Mouse (Mus musculus) brown adipose tissue, adult 24 weeks (tissue): ENCODE results near the gene Cds2. TPM values are rescaled to one million over a fixed set of nuclear protein-coding genes. Genes with fewer than 3 reads are reported as not detected.
"Not testable (repeated sequence)": the region's sequence is repeated elsewhere in the genome, so short reads cannot be mapped to it uniquely, and the experiment has no call there.

Source experiments
- H3K27ac ChIP-seq: fragments of 200-500 bp; replicated peaks from 2 replicates; pipeline ENCODE4 v1.5.1; 2012; ENCODE audit warnings: low read depth, mild to moderate bottlenecking, low read length
- H3K4me1 ChIP-seq: fragments of 200-500 bp; 2 replicates; pipeline ENCODE4 v1.6.1; 2012; ENCODE audit warnings: low read length, mixed read lengths; ENCODE audit not compliant: control insufficient read depth, insufficient read depth, insufficient read length
- H3K4me3 ChIP-seq: fragments of 200-500 bp; 2 replicates; pipeline ENCODE4 v1.5.1; 2012; ENCODE audit warnings: low read depth, mild to moderate bottlenecking, low read length, moderate library complexity; ENCODE audit not compliant: insufficient read depth
- polyA plus RNA-seq: library from polyadenylated mRNA; stranded (reverse); fragments of >200 nt; gene quantifications from 2 replicates; pipeline ENCODE4 v1.2.4, GENCODE M21; 2012; ENCODE audit not compliant: missing spikeins, insufficient read depth, insufficient read length

The Cds2 gene
- polyA plus RNA-seq, 1 experiment: 27.4 TPM

- Histone ChIP-seq H3K4me1 (peaks cover 38% of the 10 kb centered on the region), H3K27ac (0 out of 2 replicates have a peak overlapping the region, but pooled peaks have one; percentile 19)
Observed at GRCm38 (mm10) chr2:132279978-132280377, 17.0 kb downstream of the Cds2 start.

DNA sequence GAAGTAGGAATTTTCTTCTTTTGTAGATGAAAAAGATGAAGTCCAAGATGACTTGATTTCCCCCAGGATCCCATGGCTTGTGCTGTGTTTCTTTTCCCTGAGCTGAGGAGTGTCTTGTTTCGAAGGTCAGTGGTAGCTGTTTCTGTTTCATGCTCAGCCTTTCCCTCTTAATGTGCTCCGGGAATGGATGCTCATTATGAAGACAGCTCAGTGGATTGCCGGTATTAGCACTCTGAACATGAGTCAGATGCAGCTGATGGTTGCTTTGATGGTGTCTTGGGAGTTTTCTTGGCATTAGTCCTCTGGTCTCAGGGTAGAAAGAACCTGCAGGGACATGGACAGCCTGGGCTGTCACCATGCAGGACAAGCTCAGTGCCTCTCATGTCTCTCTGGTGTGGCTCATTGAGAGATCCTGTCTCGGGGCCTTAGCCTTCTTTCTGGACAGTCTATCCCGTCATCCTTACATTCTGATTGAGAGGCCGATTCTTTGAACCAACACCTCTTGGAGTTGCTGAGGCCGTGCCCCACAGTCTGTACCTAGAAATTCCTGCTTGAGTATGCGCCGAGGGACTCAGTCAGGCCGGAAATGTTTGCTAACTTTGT, 17.7 kb downstream of the Cds2 start:
- H3K4me3 ChIP-seq: no peak overlapping the region
- H3K27ac ChIP-seq: peak overlapping the region; percentile 30; the same call in 1 of the 2 replicates
- H3K4me1 ChIP-seq: peaks cover 43% of the 10 kb centered on the region

More at GRCm38 (mm10) chr2:132279978-132280377, 17.0 kb downstream of the Cds2 start:
- H3K4me3 ChIP-seq: no peak overlapping the region

DNA sequence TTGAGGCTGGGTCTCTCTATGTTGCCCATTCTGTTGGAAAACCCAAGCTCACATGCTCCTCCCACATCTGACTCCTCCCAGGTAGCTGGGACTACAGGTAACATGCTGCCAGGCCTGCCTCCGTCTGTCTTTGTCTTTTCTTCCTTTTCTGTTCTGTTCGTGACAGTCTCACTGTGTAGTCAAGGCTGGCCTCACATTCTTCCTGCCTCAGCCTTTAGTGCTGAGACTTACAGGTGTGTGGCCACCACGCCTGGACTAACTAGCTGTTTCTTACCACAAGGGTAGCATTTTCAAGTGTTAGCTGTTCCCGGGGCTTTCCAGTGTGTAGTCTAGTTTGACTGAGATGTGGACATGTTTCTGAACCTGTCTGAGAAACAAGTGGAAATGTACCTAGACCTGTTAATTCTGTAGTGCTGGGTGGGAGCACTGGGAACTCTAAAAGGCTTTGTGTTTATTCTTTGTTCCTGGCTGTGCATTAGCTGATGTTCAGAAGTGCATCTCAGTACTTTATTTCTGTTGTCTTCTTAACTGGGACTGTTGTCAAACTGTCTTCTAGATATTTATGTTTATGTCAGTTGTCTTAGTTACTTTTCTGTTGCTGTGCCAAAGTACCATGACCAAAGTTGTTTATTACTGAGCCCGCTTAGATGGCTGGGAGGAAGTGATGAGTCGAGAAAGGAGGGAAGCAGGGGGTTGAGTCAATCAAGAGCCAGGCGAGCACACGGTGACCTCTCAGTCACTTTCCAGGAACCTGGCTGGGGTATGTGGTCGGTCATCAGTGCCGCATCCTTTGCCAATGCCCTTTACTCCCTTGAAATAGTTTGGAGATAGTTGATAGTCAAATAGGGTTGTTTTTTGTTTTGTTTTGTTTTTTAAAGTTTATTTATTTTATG, 18.9 kb downstream of the Cds2 start:
- Histone ChIP-seq H3K4me3 (no peak overlapping the region), H3K4me1 (peaks cover 44% of the 10 kb centered on the region), H3K27ac (peak overlapping the region; percentile 60)

GRCm38 (mm10) chr2:132282453-132283174, 19.7 kb downstream of the Cds2 start:
- Histone ChIP-seq H3K4me1 (peaks cover 44% of the 10 kb centered on the region), H3K4me3 (no peak overlapping the region), H3K27ac (peak overlapping the region; percentile 97)

DNA sequence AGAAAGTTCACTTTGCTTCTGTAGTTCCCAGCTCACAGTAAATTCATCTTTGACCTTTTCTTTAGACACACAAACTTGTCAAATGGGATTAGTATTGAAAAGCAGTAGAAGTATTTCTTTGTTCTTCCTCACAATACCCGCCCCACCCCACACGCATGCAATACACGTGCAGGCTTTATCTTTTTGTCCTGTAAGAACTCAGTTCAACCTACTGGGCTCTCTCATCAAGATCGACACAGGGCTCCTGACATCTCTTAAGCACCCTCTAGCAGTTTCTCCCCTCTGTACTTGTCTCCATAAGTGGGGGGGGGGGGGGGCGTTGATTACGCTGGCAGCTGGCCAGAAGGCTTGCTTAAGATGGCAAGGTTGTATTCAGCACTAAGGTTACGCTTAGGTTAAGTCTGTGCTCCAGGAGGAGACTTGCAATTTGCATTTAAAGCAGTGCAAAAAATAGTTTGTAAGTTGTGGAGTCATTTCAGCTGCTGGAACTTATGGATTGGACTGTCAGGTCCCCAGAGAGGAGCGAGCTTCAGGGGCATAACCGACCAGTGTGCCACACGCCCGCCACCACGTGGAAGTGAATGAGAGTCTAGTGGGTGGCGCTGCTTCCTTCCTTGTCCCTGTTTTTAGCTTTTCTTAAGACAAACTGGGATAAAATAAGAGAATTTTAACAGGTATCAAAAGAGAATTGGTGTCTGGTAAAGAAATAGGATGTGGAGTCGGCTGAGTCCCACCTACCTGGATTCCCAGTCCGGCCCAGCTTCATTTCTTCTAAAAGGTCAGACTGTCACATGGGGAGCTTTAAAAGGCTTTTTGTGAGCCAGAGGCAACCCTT, 20.5 kb downstream of the Cds2 start:
- Histone ChIP-seq H3K27ac (peak overlapping the region; percentile 97), H3K4me3 (no peak overlapping the region; the same call in 1 of the 2 replicates), H3K4me1 (peaks cover 41% of the 10 kb centered on the region)

- H3K4me1 ChIP-seq: peaks cover 38% of the 10 kb centered on the region
- H3K27ac ChIP-seq: peak overlapping the region; percentile 97
- peak overlapping the region; percentile 30 for H3K4me3 ChIP-seq
Observed at GRCm38 (mm10) chr2:132284492-132285139, 21.7 kb downstream of the Cds2 start.

GRCm38 (mm10) chr2:132285722-132286121, 22.8 kb downstream of the Cds2 start:
- peaks cover 38% of the 10 kb centered on the region for H3K4me1 ChIP-seq
- H3K27ac ChIP-seq: peak overlapping the region; percentile 92
- not testable (repeated sequence) for H3K4me3 ChIP-seq

DNA sequence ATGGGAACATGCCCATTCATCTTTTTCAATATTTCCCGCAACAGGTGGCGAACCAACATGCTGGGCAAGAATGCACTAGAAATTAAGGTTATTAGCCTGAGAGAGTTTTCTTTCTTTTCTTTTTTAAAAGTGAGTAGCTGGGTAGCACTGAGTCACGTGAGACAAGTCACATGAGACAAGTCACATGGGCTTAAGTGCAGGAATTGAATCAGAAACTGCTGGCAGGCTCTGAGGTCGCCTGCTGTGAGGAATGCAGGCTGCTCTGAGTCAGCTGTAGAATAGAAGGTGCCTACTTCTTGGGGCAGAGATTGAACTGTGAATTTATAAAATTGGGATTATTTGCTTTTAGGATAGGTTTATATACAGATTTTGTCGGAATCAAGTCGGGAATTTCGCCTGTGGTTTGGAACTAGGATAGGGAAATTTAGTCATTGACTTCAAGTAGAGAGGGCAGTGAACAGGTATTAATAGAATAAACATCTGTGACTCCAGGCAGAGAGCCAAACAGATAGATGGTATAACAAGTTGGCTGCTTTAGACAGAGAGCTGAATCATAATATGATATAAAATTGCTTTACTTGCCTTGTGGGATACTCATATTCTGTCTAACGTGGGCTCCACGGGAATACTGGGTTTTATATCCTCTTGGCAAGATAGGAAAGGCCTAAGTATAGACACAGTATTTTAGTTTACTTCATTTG, 23.6 kb downstream of the Cds2 start:
- Histone ChIP-seq H3K4me1 (peaks cover 41% of the 10 kb centered on the region), H3K4me3 (no peak overlapping the region), H3K27ac (peak overlapping the region; percentile 57)

GRCm38 (mm10) chr2:132289213-132289612, 26.3 kb downstream of the Cds2 start:
- not testable (repeated sequence) for H3K4me3 ChIP-seq, H3K27ac ChIP-seq
- H3K4me1 ChIP-seq: peaks cover 41% of the 10 kb centered on the region

- H3K4me3 ChIP-seq: no peak overlapping the region
- peak overlapping the region; percentile 42 for H3K27ac ChIP-seq
- H3K4me1 ChIP-seq: peaks cover 30% of the 10 kb centered on the region
Observed at GRCm38 (mm10) chr2:132290808-132291207, 27.9 kb downstream of the Cds2 start.

DNA sequence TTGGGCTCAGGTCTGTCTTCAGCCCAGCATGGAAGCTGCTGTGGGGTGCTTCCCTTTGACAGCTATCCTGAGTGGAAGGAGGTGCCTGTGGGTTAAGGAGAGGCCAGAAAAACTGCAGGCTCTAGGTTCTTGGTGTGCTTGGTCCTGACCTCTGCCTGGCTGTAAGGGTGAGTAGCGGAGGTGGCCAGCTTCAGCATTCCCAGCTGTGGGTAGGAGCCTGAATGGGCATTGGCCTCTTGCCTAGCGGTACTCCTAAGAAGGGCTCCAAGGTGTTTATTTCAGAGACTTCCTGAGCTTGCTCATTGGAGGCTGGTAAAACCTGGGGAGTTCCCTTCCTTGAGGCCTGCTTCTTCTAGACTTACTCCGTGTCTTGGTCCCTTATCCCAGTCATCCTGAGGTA, 28.3 kb downstream of the Cds2 start:
- H3K4me1 ChIP-seq: peaks cover 28% of the 10 kb centered on the region
- H3K27ac ChIP-seq: peak overlapping the region; percentile 42
- no peak overlapping the region for H3K4me3 ChIP-seq

- Histone ChIP-seq H3K4me3 (no peak overlapping the region), H3K4me1 (peaks cover 27% of the 10 kb centered on the region), H3K27ac (0 out of 2 replicates have a peak overlapping the region, but pooled peaks have one; percentile 39)
Observed at GRCm38 (mm10) chr2:132292083-132292482, 29.1 kb downstream of the Cds2 start.

- Histone ChIP-seq H3K4me3 (no peak overlapping the region), H3K27ac (no peak overlapping the region), H3K4me1 (peaks cover 27% of the 10 kb centered on the region)
Observed at GRCm38 (mm10) chr2:132293694-132294450, 30.9 kb downstream of the Cds2 start.
